Mouse (Mus musculus): ENCODE measurements at regions not wholly inside any gene's neighbourhood (a gene's known extent, or its start where the extent isn't known, plus 50 kb on each side); places are given as distances from the start of the nearest gene placed in this dataset.

GRCm38 (mm10) chr8:25323643-25324420 lies 499.7 kb upstream of the Adam5 start:
- no peak for TF ChIP-seq CTCF (IDR thresholded peaks at IDR 0.05)
- no peak for TF ChIP-seq EP300 (IDR thresholded peaks at IDR 0.05)

Measured in lung, postnatal 0 days (tissue).